Mouse (Mus musculus): Measurements from ENCODE around the gene Pik3r2.

- TF ChIP-seq POLR2A (IDR thresholded peaks at IDR 0.05; ENCODE audit: low read depth, low read length), result no peak
- TF ChIP-seq CTCF (IDR thresholded peaks at IDR 0.05; ENCODE audit: extremely low read depth, insufficient read depth, insufficient read length, insufficient replicate concordance), result no peak
Measured at GRCm38 (mm10) chr8:70769858-70770257, 6.7 kb downstream of the Pik3r2 start.

All from spleen, adult 2 months (tissue).